Mouse (Mus musculus): ENCODE results near the gene Cyp2b10.

Cyp2b10 gene

GRCm38 (mm10) chr7:25917271-25917670 is 19.9 kb downstream of the Cyp2b10 start:
- peak; percentile 1 for DNase-seq

GRCm38 (mm10) chr7:25919467-25919866 is 22.0 kb downstream of the Cyp2b10 start:
- DNase-seq, result no peak

- DNase-seq, result no peak
Measured at GRCm38 (mm10) chr7:25945274-25945673, 47.9 kb downstream of the Cyp2b10 start.

Measured in retina, postnatal 1 day (tissue).